Mouse (Mus musculus) c-Kit-positive CD71-negative TER-119-negative erythroid progenitor cells, embryonic 14.5 days (primary cell): ENCODE data around the gene Fbf1.
"Not testable (repeated sequence)": the region's sequence is repeated elsewhere in the genome, so short reads cannot be mapped to it uniquely, and the experiment has no call there.

Experiments
- DNase-seq: peaks from one replicate; pipeline ENCODE4 v3.0.0-alpha.2; 2013; ENCODE audit warnings: low read depth

Gene Fbf1

GRCm38 (mm10) chr11:116107777-116108285 is 60.1 kb downstream of the Fbf1 start:
- no peak for DNase-seq

GRCm38 (mm10) chr11:116106963-116107776 is 60.8 kb downstream of the Fbf1 start:
- DNase-seq: no peak

GRCm38 (mm10) chr11:116106154-116106962 is 61.6 kb downstream of the Fbf1 start:
- DNase-seq: no peak

GRCm38 (mm10) chr11:116105065-116105464 is 62.9 kb downstream of the Fbf1 start:
- DNase-seq: no peak

GRCm38 (mm10) chr11:116104006-116104646 is 63.8 kb downstream of the Fbf1 start:
- DNase-seq: no peak

GRCm38 (mm10) chr11:116103572-116103971 is 64.4 kb downstream of the Fbf1 start:
- DNase-seq: no peak

GRCm38 (mm10) chr11:116102472-116102871 is 65.5 kb downstream of the Fbf1 start:
- no peak for DNase-seq

- no peak for DNase-seq
Measured at GRCm38 (mm10) chr11:116101931-116102381, 66.0 kb downstream of the Fbf1 start.

- no peak for DNase-seq
Measured at GRCm38 (mm10) chr11:116100839-116101238, 67.1 kb downstream of the Fbf1 start.

GRCm38 (mm10) chr11:116100385-116100784 is 67.6 kb downstream of the Fbf1 start:
- DNase-seq: no peak

GRCm38 (mm10) chr11:116099462-116099861 is 68.5 kb downstream of the Fbf1 start:
- DNase-seq: no peak

- DNase-seq: no peak
Measured at GRCm38 (mm10) chr11:116098711-116099460, 69.1 kb downstream of the Fbf1 start.

- DNase-seq: no peak
Measured at GRCm38 (mm10) chr11:116096213-116097108, 71.5 kb downstream of the Fbf1 start.

- DNase-seq: no peak
Measured at GRCm38 (mm10) chr11:116095573-116095972, 72.4 kb downstream of the Fbf1 start.

- no peak for DNase-seq
Measured at GRCm38 (mm10) chr11:116093771-116094565, 74.0 kb downstream of the Fbf1 start.

- not testable (repeated sequence) for DNase-seq
Measured at GRCm38 (mm10) chr11:116092959-116093358, 75.0 kb downstream of the Fbf1 start.
